ENCODE assay signal across 7 mouse cellular contexts in the genomic region with DNA sequence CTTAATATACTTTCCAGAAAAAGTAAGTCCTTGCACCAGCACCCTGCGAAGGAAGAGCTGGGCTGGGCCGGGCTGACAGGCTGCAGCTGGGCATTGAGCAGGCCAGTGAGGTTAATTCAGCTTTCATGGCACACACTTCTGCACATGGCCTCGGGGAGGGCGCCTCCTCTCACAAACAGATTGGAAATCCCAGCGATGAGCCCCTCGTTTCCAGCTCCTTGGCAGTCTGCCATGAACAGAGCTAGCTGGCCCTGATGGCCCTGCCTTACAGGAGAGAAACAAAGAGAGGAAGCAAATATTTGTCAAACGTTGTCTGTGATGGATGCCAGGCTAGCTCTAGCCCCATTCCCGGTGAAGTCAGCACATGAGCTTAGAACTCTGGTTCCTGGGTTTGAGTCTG.
DNase-seq lines count a peak whose midpoint lies in the region; TF ChIP-seq lines count a peak whose summit lies in the region.

No protein-coding gene starts in this region.

- H3K4me3 ChIP-seq in cortical plate, adult 2 months (ENCODE audit: insufficient read depth, low read length), result no peak overlapping the region
- H3K4me3 ChIP-seq in lung, adult 2 months (replicated peaks; ENCODE audit: extremely low read depth, low read depth, low read length), result no peak overlapping the region

- WGBS in lung, adult 2 months, result 17% methylated on average over 8 of the region's 8 CpGs

- peaks cover 16% of the 10 kb centered on the region for H3K4me1 ChIP-seq in cortical plate, adult 2 months (ENCODE audit: control insufficient read depth, insufficient read depth, low read length)
- H3K4me1 ChIP-seq in lung, adult 2 months (ENCODE audit: control insufficient read depth, insufficient read depth, low read length), result no peaks in the 10 kb centered on the region

- peak overlapping the region; percentile 17; the same call in 1 of the 2 replicates for H3K27ac ChIP-seq in cortical plate, adult 2 months (ENCODE audit: insufficient read depth, low read length)

- peak; percentile 49 to 57 for DNase-seq in kidney, postnatal 4 days
- DNase-seq in kidney, postnatal 25 days, result no peak
- peak; percentile 47 for DNase-seq in heart, postnatal 4 days
- DNase-seq in lung, adult 2 months, result peak; percentile 18
- peak; percentile 43 for DNase-seq in retina, postnatal 7 days (ENCODE audit: low read depth, low spot score)
- DNase-seq in urinary bladder, postnatal 10 days (ENCODE audit: low spot score), result no peak

- no peak for TF ChIP-seq CTCF in cortical plate, adult 2 months (IDR thresholded peaks at IDR 0.05; ENCODE audit: extremely low read depth, insufficient read depth, low read length)
- TF ChIP-seq CTCF in lung, adult 2 months (IDR thresholded peaks at IDR 0.05; ENCODE audit: insufficient read depth, low read length), result no peak

- no peak for TF ChIP-seq POLR2A in cortical plate, adult 2 months (IDR thresholded peaks at IDR 0.05; ENCODE audit: extremely low read depth, insufficient read depth, low read length)
- no peak for TF ChIP-seq POLR2A in lung, adult 2 months (IDR thresholded peaks at IDR 0.05; ENCODE audit: borderline replicate concordance, extremely low read depth, low read depth, low read length)

Comparison
In these comparisons a context has a peak if more than half of its experiments do, and no peak if none do; other contexts are left out.
1. DNase-seq: peak in kidney, postnatal 4 days (2 of 2), heart, postnatal 4 days (single experiment), lung, adult 2 months (single experiment) and retina, postnatal 7 days (single experiment); none in kidney, postnatal 25 days (0 of 2) and urinary bladder, postnatal 10 days (single experiment).